8 mouse cellular contexts compared by ENCODE assay signal in genomic region chr6:29718894-29719329, GRCm38 (mm10). TPM values are rescaled to one million over a fixed set of nuclear protein-coding genes. Genes with fewer than 3 reads are reported as not detected.
DNase-seq lines count a peak whose midpoint lies in the region; ATAC-seq and TF ChIP-seq lines count a peak whose summit lies in the region.

No protein-coding gene starts in this region.

- peak overlapping the region; percentile 13 for H3K9ac ChIP-seq in forebrain, embryonic 11.5 days (ENCODE audit: low read length)
- peak overlapping the region; percentile 74 for H3K9ac ChIP-seq in heart, embryonic 13.5 days
- peak overlapping the region; percentile 43 for H3K9ac ChIP-seq in lung, embryonic 14.5 days

- no peaks in the 10 kb centered on the region for H3K9me3 ChIP-seq in E14TG2a.4 (ENCODE audit: low read length)
- H3K9me3 ChIP-seq in forebrain, embryonic 11.5 days (ENCODE audit: control insufficient read depth, low read length) = no peaks in the 10 kb centered on the region
- no peaks in the 10 kb centered on the region for H3K9me3 ChIP-seq in heart, embryonic 13.5 days
- no peaks in the 10 kb centered on the region for H3K9me3 ChIP-seq in lung, embryonic 14.5 days (ENCODE audit: low read depth, low read length)

- H3K4me1 ChIP-seq in E14TG2a.4 (replicated peaks; ENCODE audit: low read depth, low read length) = peaks cover 39% of the 10 kb centered on the region
- no peaks in the 10 kb centered on the region for H3K4me1 ChIP-seq in brown adipose tissue, adult 24 weeks (ENCODE audit: control insufficient read depth, insufficient read depth, insufficient read length, low read length)
- peaks cover 12% of the 10 kb centered on the region for H3K4me1 ChIP-seq in forebrain, embryonic 11.5 days (replicated peaks; ENCODE audit: control insufficient read depth, insufficient read depth, low read length)
- peaks cover 18% of the 10 kb centered on the region for H3K4me1 ChIP-seq in heart, embryonic 13.5 days
- peaks cover 14% of the 10 kb centered on the region; the same call in 1 of the 2 replicates for H3K4me1 ChIP-seq in lung, embryonic 14.5 days (ENCODE audit: insufficient read depth)

- no peak for TF ChIP-seq CTCF in E14TG2a.4 (conservative IDR thresholded peaks at IDR 0.05; ENCODE audit: low read length)
- TF ChIP-seq CTCF in lung, embryonic 14.5 days (IDR thresholded peaks at IDR 0.05; ENCODE audit: low read depth) = no peak

- H3K27me3 ChIP-seq in E14TG2a.4 (ENCODE audit: insufficient read depth, low read length) = peaks cover 20% of the 10 kb centered on the region
- H3K27me3 ChIP-seq in forebrain, embryonic 11.5 days (ENCODE audit: control insufficient read depth, insufficient read depth, low read length) = no peaks in the 10 kb centered on the region
- H3K27me3 ChIP-seq in heart, embryonic 13.5 days (replicated peaks) = peaks cover 40% of the 10 kb centered on the region
- no peaks in the 10 kb centered on the region for H3K27me3 ChIP-seq in lung, embryonic 14.5 days (ENCODE audit: insufficient read depth, low read length)

- no peaks in the 10 kb centered on the region for H3K36me3 ChIP-seq in E14TG2a.4 (ENCODE audit: insufficient read depth, low read length)
- no peaks in the 10 kb centered on the region for H3K36me3 ChIP-seq in forebrain, embryonic 11.5 days (ENCODE audit: control insufficient read depth, insufficient read depth, low read length)
- no peaks in the 10 kb centered on the region for H3K36me3 ChIP-seq in heart, embryonic 13.5 days
- H3K36me3 ChIP-seq in lung, embryonic 14.5 days (ENCODE audit: insufficient read depth) = no peaks in the 10 kb centered on the region

- H3K4me3 ChIP-seq in E14TG2a.4 (replicated peaks; ENCODE audit: low read length) = peak overlapping the region; percentile 73
- peak overlapping the region; percentile 48 for H3K4me3 ChIP-seq in brown adipose tissue, adult 24 weeks (ENCODE audit: insufficient read depth, low read depth, low read length)
- peak overlapping the region; percentile 21 for H3K4me3 ChIP-seq in forebrain, embryonic 11.5 days (ENCODE audit: low read depth, low read length)
- H3K4me3 ChIP-seq in heart, embryonic 13.5 days = peak overlapping the region; percentile 54
- H3K4me3 ChIP-seq in lung, embryonic 14.5 days (ENCODE audit: low read depth, low read length) = peak overlapping the region; percentile 33

- peak; percentile 65 for ATAC-seq in forebrain, embryonic 11.5 days (replicated peaks; ENCODE audit: low FRiP score)
- ATAC-seq in heart, embryonic 13.5 days (ENCODE audit: extremely low read depth, insufficient number of reproducible peaks, low FRiP score, low TSS enrichment) = 0 out of 2 replicates have a peak, but pooled peaks have one; percentile 14
- peak; percentile 89 for ATAC-seq in lung, embryonic 14.5 days (ENCODE audit: insufficient read depth)

- peak overlapping the region; percentile 40 for H3K4me2 ChIP-seq in forebrain, embryonic 11.5 days (ENCODE audit: low read depth, low read length, severe bottlenecking)
- H3K4me2 ChIP-seq in heart, embryonic 13.5 days = peak overlapping the region; percentile 80
- peak overlapping the region; percentile 55 for H3K4me2 ChIP-seq in lung, embryonic 14.5 days

- H3K27ac ChIP-seq in brown adipose tissue, adult 24 weeks (replicated peaks; ENCODE audit: low read depth, low read length) = no peak overlapping the region
- H3K27ac ChIP-seq in forebrain, embryonic 11.5 days (ENCODE audit: low read depth, low read length) = no peak overlapping the region
- no peak overlapping the region for H3K27ac ChIP-seq in heart, embryonic 13.5 days (replicated peaks)
- H3K27ac ChIP-seq in lung, embryonic 14.5 days (ENCODE audit: low read depth) = peak overlapping the region; percentile 39

- 3% methylated on average over 15 of the region's 15 CpGs for WGBS in forebrain, embryonic 11.5 days
- WGBS in heart, embryonic 13.5 days = 3% methylated on average over 15 of the region's 15 CpGs
- WGBS in lung, embryonic 14.5 days = 2% methylated on average over 15 of the region's 15 CpGs

- peak; percentile 81 for DNase-seq in forebrain, embryonic 11.5 days (ENCODE audit: low spot score)
- DNase-seq in layer of hippocampus, postnatal 14 days (ENCODE audit: low spot score in 2 of 2) = peak; percentile 57 to 73
- peak; percentile 84 for DNase-seq in lung, embryonic 14.5 days
- peak; percentile 75 for DNase-seq in ovary, postnatal 14 days (ENCODE audit: low spot score)
- DNase-seq in urinary bladder, postnatal 4 days (ENCODE audit: low spot score in 2 of 2) = peak; percentile 79 to 81

RNA-seq across cellular contexts. Expression of gene Smo, which starts 16.4 kb away (rescaled TPM):
- polyA plus RNA-seq in brown adipose tissue, adult 24 weeks (2012; ENCODE audit: insufficient read depth, insufficient read length, missing spikeins) = 7.6 and 8.8 TPM in 2 replicates
- 72.8 and 78.2 TPM in 2 replicates for polyA plus RNA-seq in forebrain, embryonic 11.5 days (2014; fragmentation: Nextera tagmentation; extraction: Ambion mirVana)
- polyA plus RNA-seq in heart, embryonic 13.5 days (2015; fragmentation: Nextera tagmentation; extraction: Ambion mirVana) = 16.4 and 17.4 TPM in 2 replicates
- total RNA-seq in layer of hippocampus, postnatal 14 days (2021) = 10 to 100 TPM; 12.9 to 14.4 TPM
- 60.9 and 69.1 TPM in 2 replicates for polyA plus RNA-seq in lung, embryonic 14.5 days (2014; fragmentation: Nextera tagmentation; extraction: Ambion mirVana)

RNA-seq across cellular contexts. Expression of gene Tspan33, which starts 24.9 kb away (rescaled TPM):
- 0.67 TPM in 1 of 2 replicates, not detected in the other for polyA plus RNA-seq in brown adipose tissue, adult 24 weeks (2012; ENCODE audit: insufficient read depth, insufficient read length, missing spikeins)
- polyA plus RNA-seq in forebrain, embryonic 11.5 days (2014; fragmentation: Nextera tagmentation; extraction: Ambion mirVana) = 7.4 and 8.3 TPM in 2 replicates
- 5.8 and 9.4 TPM in 2 replicates for polyA plus RNA-seq in heart, embryonic 13.5 days (2015; fragmentation: Nextera tagmentation; extraction: Ambion mirVana)
- 10 to 100 TPM; 28.8 to 29.9 TPM for total RNA-seq in layer of hippocampus, postnatal 14 days (2021)
- 2.0 and 2.1 TPM in 2 replicates for polyA plus RNA-seq in lung, embryonic 14.5 days (2014; fragmentation: Nextera tagmentation; extraction: Ambion mirVana)

RNA-seq across cellular contexts. Expression of gene Ahcyl2, which starts 48.9 kb away (rescaled TPM):
- polyA plus RNA-seq in brown adipose tissue, adult 24 weeks (2012; ENCODE audit: insufficient read depth, insufficient read length, missing spikeins) = 37.9 and 55.9 TPM in 2 replicates
- polyA plus RNA-seq in forebrain, embryonic 11.5 days (2014; fragmentation: Nextera tagmentation; extraction: Ambion mirVana) = 16.7 and 19.1 TPM in 2 replicates
- 7.0 TPM in 2 replicates for polyA plus RNA-seq in heart, embryonic 13.5 days (2015; fragmentation: Nextera tagmentation; extraction: Ambion mirVana)
- total RNA-seq in layer of hippocampus, postnatal 14 days (2021) = 100 to 1,000 TPM; 160 to 162 TPM
- 10.1 and 12.4 TPM in 2 replicates for polyA plus RNA-seq in lung, embryonic 14.5 days (2014; fragmentation: Nextera tagmentation; extraction: Ambion mirVana)

Comparison
In these comparisons a context has a peak if more than half of its experiments do, and no peak if none do; other contexts are left out.
1. H3K4me3 ChIP-seq: peak in every context shown above with its lines; median percentile 73 in E14TG2a.4; 54 in heart, embryonic 13.5 days; 48 in brown adipose tissue, adult 24 weeks; 33 in lung, embryonic 14.5 days; 21 in forebrain, embryonic 11.5 days.
2. ATAC-seq: peak in every context shown above with its lines; median percentile 89 in lung, embryonic 14.5 days; 65 in forebrain, embryonic 11.5 days; 14 in heart, embryonic 13.5 days.
3. H3K9ac ChIP-seq: peak in every context shown above with its lines; median percentile 74 in heart, embryonic 13.5 days; 43 in lung, embryonic 14.5 days; 13 in forebrain, embryonic 11.5 days.